Mouse (Mus musculus) intestine, postnatal 0 days (tissue): ENCODE data around the gene Cpa4. TPM values are rescaled to one million over a fixed set of nuclear protein-coding genes. Genes with fewer than 3 reads are reported as not detected.

Source experiments
- ATAC-seq: fragments of 200-750 bp; cut with Nextera tagmentation; 2 replicates; pipeline ENCODE4 v1.8.0; 2017; ENCODE audit warnings: mild to moderate bottlenecking, moderate TSS enrichment, moderate library complexity
- H3K27ac ChIP-seq: fragments of 300-500 bp; sonication (generic); 2 replicates; pipeline ENCODE4 v1.5.1; 2014; ENCODE audit warnings: mild to moderate bottlenecking, low read depth, low read length, moderate library complexity
- H3K27me3 ChIP-seq: fragments of 300-500 bp; sonication (generic); replicated peaks from 2 replicates; pipeline ENCODE4 v1.6.1; 2014; ENCODE audit warnings: low read length, mixed read lengths; ENCODE audit not compliant: control insufficient read depth, insufficient read depth
- H3K36me3 ChIP-seq: fragments of 300-500 bp; sonication (generic); 2 replicates; pipeline ENCODE4 v1.6.1; 2014; ENCODE audit warnings: mild to moderate bottlenecking, moderate library complexity; ENCODE audit not compliant: control insufficient read depth, insufficient read depth
- H3K4me1 ChIP-seq: fragments of 300-500 bp; sonication (generic); replicated peaks from 2 replicates; pipeline ENCODE4 v1.6.1; 2014; ENCODE audit warnings: antibody characterized with exemption, low read length, mixed read lengths; ENCODE audit not compliant: control insufficient read depth, insufficient read depth
- H3K4me2 ChIP-seq: fragments of 300-500 bp; sonication (generic); replicated peaks from 2 replicates; pipeline ENCODE4 v1.6.1; 2014; ENCODE audit warnings: low read depth, mild to moderate bottlenecking, moderate library complexity
- H3K4me3 ChIP-seq: fragments of 300-500 bp; sonication (generic); 2 replicates; pipeline ENCODE4 v1.5.1; 2014; ENCODE audit warnings: low read depth, low read length
- H3K9ac ChIP-seq: fragments of 300-500 bp; sonication (generic); 2 replicates; pipeline ENCODE4 v1.6.1; 2014; ENCODE audit warnings: mild to moderate bottlenecking, low read depth, low read length
- H3K9me3 ChIP-seq: fragments of 300-500 bp; sonication (generic); 2 replicates; pipeline ENCODE4 v1.6.1; 2016; ENCODE audit warnings: mixed run types; ENCODE audit not compliant: control insufficient read depth
- CTCF ChIP-seq: sonication (generic); IDR thresholded peaks from 2 replicates; pipeline ENCODE4 v1.5.1; 2016; ENCODE audit warnings: low read depth, mild to moderate bottlenecking, control low read depth, antibody characterized with exemption, moderate library complexity
- WGBS: fragments of 180-500 bp; shearing (Covaris S2); extraction: QIAGEN DNeasy Blood & Tissue Kit; methylation state at CpG from one replicate; pipeline ENCODE4 v1.1.7; 2014; 5-methylcytosine and 5-hydroxymethylcytosine counted together
- polyA plus RNA-seq: library from polyadenylated mRNA; unstranded; fragments of >200 nt; fragmentation: Nextera tagmentation; extraction: Ambion mirVana; gene quantifications from 2 replicates; pipeline ENCODE4 v1.2.1, GENCODE M21; 2015

Gene Cpa4
- polyA plus RNA-seq, 1 experiment from 2014 or later: 0.04 TPM

GRCm38 (mm10) chr6:30572456-30573311 is 4.5 kb downstream of the Cpa4 start:
- no peaks in the 10 kb centered on the region for H3K9me3 ChIP-seq
- TF ChIP-seq CTCF: no peak
- no peaks in the 10 kb centered on the region for H3K4me1 ChIP-seq
- no peak overlapping the region for H3K4me2 ChIP-seq
- no peaks in the 10 kb centered on the region for H3K27me3 ChIP-seq
- WGBS: 66% methylated on average over 20 of the region's 20 CpGs
- no peaks in the 10 kb centered on the region for H3K36me3 ChIP-seq
- H3K9ac ChIP-seq: no peak overlapping the region
- no peak for ATAC-seq
- no peak overlapping the region for H3K4me3 ChIP-seq
- H3K27ac ChIP-seq: no peak overlapping the region

DNA sequence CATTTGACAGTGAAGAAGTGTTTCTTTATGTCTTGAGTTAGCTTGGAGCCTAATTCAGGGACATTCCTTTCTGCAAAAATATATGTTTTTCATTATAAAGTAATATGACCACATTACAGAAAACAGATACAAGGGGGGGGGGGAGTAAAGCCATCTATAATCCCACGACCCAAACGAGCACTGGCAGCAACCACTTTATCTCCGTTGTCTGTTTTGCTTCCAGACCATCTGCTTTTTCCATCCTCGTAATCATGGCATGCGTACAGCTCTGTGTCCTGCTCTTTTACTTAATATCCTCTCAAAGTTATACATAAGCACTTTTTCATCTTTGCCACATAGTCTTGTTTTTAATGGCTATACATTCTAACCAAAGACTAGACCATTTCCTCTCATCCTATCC is 5.2 kb downstream of the Cpa4 start:
- Histone ChIP-seq H3K4me3 (no peak overlapping the region), H3K27ac (no peak overlapping the region), H3K4me1 (no peaks in the 10 kb centered on the region), H3K27me3 (no peaks in the 10 kb centered on the region), H3K9ac (no peak overlapping the region), H3K9me3 (no peaks in the 10 kb centered on the region), H3K36me3 (no peaks in the 10 kb centered on the region), H3K4me2 (no peak overlapping the region)
- 72% methylated on average over 5 of the region's 5 CpGs for WGBS
- no peak for TF ChIP-seq CTCF
- ATAC-seq: no peak

DNA sequence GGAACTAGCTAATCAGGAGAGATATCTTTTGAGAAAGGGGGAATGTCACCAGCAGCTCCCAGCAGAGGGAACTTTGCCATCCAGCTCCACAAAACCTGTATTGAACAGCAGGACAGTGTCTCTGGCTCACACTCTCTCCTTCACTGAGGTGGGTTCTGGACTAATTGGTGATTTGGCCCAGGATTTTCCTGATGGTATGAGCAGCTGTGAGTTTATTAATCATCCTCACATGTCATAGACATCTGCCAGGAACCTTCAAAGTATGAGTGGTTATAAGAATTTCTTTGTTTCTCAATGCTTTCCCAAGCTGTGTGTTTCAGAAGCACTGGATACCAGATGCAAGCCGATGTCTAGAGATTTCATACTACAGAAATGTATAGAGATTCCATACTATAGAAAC is 6.8 kb downstream of the Cpa4 start:
- H3K27ac ChIP-seq: no peak overlapping the region
- no peak overlapping the region for H3K4me3 ChIP-seq
- no peaks in the 10 kb centered on the region for H3K4me1 ChIP-seq
- H3K4me2 ChIP-seq: no peak overlapping the region
- no peaks in the 10 kb centered on the region for H3K27me3 ChIP-seq
- no peaks in the 10 kb centered on the region for H3K9me3 ChIP-seq
- WGBS: 86% methylated on average over 1 of the region's 1 CpGs
- H3K9ac ChIP-seq: no peak overlapping the region
- H3K36me3 ChIP-seq: no peaks in the 10 kb centered on the region
- no peak for ATAC-seq
- no peak for TF ChIP-seq CTCF

DNA sequence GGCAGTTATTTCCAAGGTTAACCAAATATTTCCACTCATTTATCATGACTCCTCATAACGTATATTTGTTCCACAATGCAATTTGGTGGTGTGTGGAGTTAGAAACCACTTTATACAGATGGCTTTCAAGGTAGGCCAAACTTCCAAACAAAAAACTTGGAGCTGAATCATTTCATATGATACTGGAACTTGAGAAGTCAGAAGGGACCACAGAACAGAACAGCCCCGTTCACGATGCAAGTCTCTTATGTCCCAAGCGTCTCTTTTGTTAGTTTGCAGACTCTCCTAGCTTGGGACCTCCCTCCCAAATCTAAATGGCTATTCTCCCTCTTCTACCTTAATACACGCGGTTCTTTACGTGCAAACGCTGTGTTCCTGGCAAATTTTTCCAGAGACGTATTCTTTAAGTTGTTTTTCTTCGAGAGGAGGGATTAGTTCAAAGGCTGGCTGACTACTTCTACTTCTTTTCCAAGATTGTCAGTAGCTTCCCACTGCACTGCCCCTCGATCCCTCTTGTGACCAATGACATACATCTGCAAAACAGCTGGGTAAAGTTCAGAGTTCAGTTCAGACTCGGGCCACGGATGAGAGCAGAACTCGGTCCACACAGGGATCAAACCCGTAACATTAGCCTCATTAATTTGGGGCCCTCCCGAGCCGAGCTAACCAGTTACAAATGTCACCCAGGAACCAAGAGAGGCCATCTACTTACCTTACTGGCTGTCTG is 8.5 kb downstream of the Cpa4 start:
- Histone ChIP-seq H3K27me3 (no peaks in the 10 kb centered on the region), H3K27ac (no peak overlapping the region), H3K9me3 (no peaks in the 10 kb centered on the region), H3K36me3 (no peaks in the 10 kb centered on the region), H3K4me3 (no peak overlapping the region), H3K4me1 (no peaks in the 10 kb centered on the region), H3K4me2 (no peak overlapping the region), H3K9ac (no peak overlapping the region)
- 63% methylated on average over 17 of the region's 17 CpGs for WGBS
- no peak for ATAC-seq
- no peak for TF ChIP-seq CTCF

DNA sequence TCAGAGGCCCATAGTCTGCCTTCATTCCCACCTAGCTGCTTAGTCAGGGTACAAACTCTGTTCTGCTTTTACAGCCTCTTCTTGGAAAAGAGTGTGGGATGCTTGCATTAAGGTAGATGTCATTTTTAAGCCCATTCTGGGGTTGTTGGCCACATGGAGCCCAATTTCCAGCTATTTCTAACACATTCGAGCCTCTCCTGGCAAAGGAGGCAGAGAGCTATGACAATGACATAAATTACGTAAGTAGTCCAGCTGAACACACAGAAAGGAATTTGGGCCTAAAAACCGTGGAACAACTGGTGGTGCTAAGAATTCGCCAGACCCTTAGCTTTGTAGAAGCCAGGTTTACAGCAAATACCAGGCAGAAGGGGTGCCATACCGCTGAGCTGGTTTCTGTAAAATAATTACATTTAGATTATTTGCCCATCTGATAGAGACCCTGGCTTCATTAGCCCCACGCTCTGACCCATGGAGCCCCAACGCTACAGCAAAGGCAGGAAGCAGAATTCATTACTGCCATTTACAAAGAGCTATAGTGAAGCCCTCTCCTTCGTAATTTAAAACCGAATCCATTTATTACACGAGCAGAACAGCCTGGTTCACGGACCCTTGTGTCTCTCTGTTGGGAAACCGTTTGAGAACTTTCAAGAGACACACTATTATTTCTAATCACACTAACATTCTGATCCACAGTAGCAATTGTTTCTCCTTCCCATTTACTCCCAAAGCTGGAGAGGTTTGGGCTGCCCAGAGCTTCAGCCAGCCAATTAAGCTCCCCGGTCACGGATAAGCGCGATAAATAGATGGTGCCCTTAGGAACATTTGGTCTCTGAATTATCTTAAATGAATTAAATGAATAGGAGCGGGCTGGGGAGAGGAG is 12.0 kb downstream of the Cpa4 start:
- TF ChIP-seq CTCF: no peak
- H3K9ac ChIP-seq: no peak overlapping the region
- no peaks in the 10 kb centered on the region for H3K9me3 ChIP-seq
- no peaks in the 10 kb centered on the region for H3K27me3 ChIP-seq
- no peak overlapping the region for H3K4me2 ChIP-seq
- ATAC-seq: no peak
- WGBS: 81% methylated on average over 17 of the region's 17 CpGs
- H3K27ac ChIP-seq: no peak overlapping the region
- no peaks in the 10 kb centered on the region for H3K4me1 ChIP-seq
- no peaks in the 10 kb centered on the region for H3K36me3 ChIP-seq
- no peak overlapping the region for H3K4me3 ChIP-seq

- no peak for TF ChIP-seq CTCF
- Histone ChIP-seq H3K9me3 (no peaks in the 10 kb centered on the region), H3K4me3 (no peak overlapping the region), H3K27me3 (no peaks in the 10 kb centered on the region), H3K27ac (no peak overlapping the region), H3K4me1 (no peaks in the 10 kb centered on the region), H3K9ac (no peak overlapping the region), H3K36me3 (no peaks in the 10 kb centered on the region), H3K4me2 (no peak overlapping the region)
- WGBS: 82% methylated on average over 8 of the region's 8 CpGs
- no peak for ATAC-seq
Observed at GRCm38 (mm10) chr6:30580841-30581176, 12.6 kb downstream of the Cpa4 start.
